ENCODE assay signal across 22 mouse cellular contexts in the genomic region with DNA sequence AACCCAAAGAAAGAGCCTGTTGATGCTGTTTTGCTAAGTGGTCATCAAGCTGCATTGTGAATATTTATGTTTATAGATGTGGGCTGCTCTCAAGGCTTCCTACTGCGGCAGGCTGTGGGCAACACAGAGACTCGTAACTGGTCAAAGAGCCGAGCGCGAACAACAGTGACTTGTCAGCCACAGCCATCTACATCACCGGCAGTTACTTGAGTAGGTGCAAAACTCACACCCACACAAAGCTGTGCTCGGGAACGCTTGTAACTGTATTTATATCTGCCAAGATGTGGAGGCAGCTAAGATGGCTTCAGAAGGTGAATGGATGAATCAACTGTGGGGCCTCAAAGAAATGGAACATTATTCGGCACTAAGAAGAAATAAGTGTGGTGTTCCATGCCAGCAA. TPM values are rescaled to one million over a fixed set of nuclear protein-coding genes. Genes with fewer than 3 reads are reported as not detected.
DNase-seq lines count a peak whose midpoint lies in the region; ATAC-seq and TF ChIP-seq lines count a peak whose summit lies in the region.
"Had no signal": no experiment of that assay in that cellular context is flagged by ENCODE, and none has a peak within 500 bp of the region (broad histone marks: within the 10 kb centered on the region; RNA-seq: fewer than 3 reads in every experiment).

No protein-coding gene starts in this region.

- H3K9me3 ChIP-seq in midbrain, embryonic 10.5 days (replicated peaks), result no peaks in the 10 kb centered on the region
- H3K9me3 ChIP-seq in midbrain, postnatal 0 days (ENCODE audit: low read length), result no peaks in the 10 kb centered on the region
- H3K9me3 ChIP-seq: midbrain, embryonic 12.5 days had no signal

- H3K27me3 ChIP-seq in midbrain, embryonic 10.5 days (ENCODE audit: low read depth, poor library complexity, severe bottlenecking), result no peaks in the 10 kb centered on the region
- no peaks in the 10 kb centered on the region for H3K27me3 ChIP-seq in midbrain, postnatal 0 days (ENCODE audit: insufficient read depth, low read length)
- H3K27me3 ChIP-seq: liver, embryonic 13.5 days; midbrain, embryonic 12.5 days had no signal

- 94% methylated on average over 9 of the region's 9 CpGs for WGBS in midbrain, embryonic 10.5 days
- 96% methylated on average over 9 of the region's 9 CpGs for WGBS in midbrain, postnatal 0 days

- H3K9ac ChIP-seq in midbrain, postnatal 0 days (replicated peaks; ENCODE audit: low read length, poor library complexity, severe bottlenecking), result no peak overlapping the region
- H3K9ac ChIP-seq: forebrain, postnatal 0 days; liver, embryonic 13.5 days; midbrain, embryonic 12.5 days had no signal

- TF ChIP-seq CTCF in midbrain, postnatal 0 days (IDR thresholded peaks at IDR 0.05), result no peak

- no peak for ATAC-seq in cerebellum, adult (ENCODE audit: insufficient number of reproducible peaks, low FRiP score, low TSS enrichment)
- ATAC-seq in frontal cortex, adult (ENCODE audit: low TSS enrichment), result peak; percentile 98
- no peak for ATAC-seq in midbrain, postnatal 0 days (ENCODE audit: low FRiP score)
- ATAC-seq: activated CD4-positive, CD25-positive, alpha-beta regulatory T cell, adult 4 months; forebrain, postnatal 0 days; intestine, postnatal 0 days had no signal

- H3K4me1 ChIP-seq in midbrain, embryonic 10.5 days, result peaks cover 23% of the 10 kb centered on the region
- H3K4me1 ChIP-seq in midbrain, postnatal 0 days (ENCODE audit: insufficient read depth, low read length), result no peaks in the 10 kb centered on the region
- H3K4me1 ChIP-seq: liver, embryonic 13.5 days had no signal

- intact Hi-C loops in heart, postnatal 10 days (cut with DNase I), result no loop called here

- 0 out of 2 replicates have a peak overlapping the region, but pooled peaks have one; percentile 9 for H3K27ac ChIP-seq in midbrain, embryonic 10.5 days (replicated peaks)
- H3K27ac ChIP-seq in midbrain, postnatal 0 days (ENCODE audit: low read depth, low read length), result no peak overlapping the region
- H3K27ac ChIP-seq: layer of hippocampus, adult 2 months; liver, embryonic 13.5 days; midbrain, embryonic 12.5 days had no signal

- no peak overlapping the region for H3K4me2 ChIP-seq in midbrain, postnatal 0 days (ENCODE audit: low read depth, low read length, poor library complexity, severe bottlenecking)
- H3K4me2 ChIP-seq: liver, embryonic 13.5 days; midbrain, embryonic 12.5 days had no signal

- no peak overlapping the region for H3K4me3 ChIP-seq in midbrain, embryonic 10.5 days
- H3K4me3 ChIP-seq in midbrain, postnatal 0 days (ENCODE audit: low read depth, low read length), result no peak overlapping the region
- H3K4me3 ChIP-seq: layer of hippocampus, adult 2 months; liver, embryonic 13.5 days; midbrain, embryonic 12.5 days had no signal

- H3K36me3 ChIP-seq in midbrain, embryonic 10.5 days, result no peaks in the 10 kb centered on the region
- no peaks in the 10 kb centered on the region for H3K36me3 ChIP-seq in midbrain, postnatal 0 days (ENCODE audit: insufficient read depth, low read length)
- H3K36me3 ChIP-seq: liver, embryonic 13.5 days; midbrain, embryonic 12.5 days had no signal

- peak; percentile 33 for DNase-seq in cerebellum, adult 11-12 months
- DNase-seq in frontal cortex, postnatal 25 days (ENCODE audit: low spot score in 2 of 2), result no peak
- DNase-seq in midbrain, embryonic 10.5 days (ENCODE audit: low spot score), result no peak
- DNase-seq in midbrain, postnatal 0 days (ENCODE audit: low spot score), result no peak
- no peak for DNase-seq in heart, postnatal 10 days
- DNase-seq: adrenal gland, adult 8-10 months; forebrain, postnatal 0 days; layer of hippocampus, postnatal 36 days; liver, embryonic 13.5 days; lung, adult 2 months; lung, postnatal 14 days; thymus, postnatal 25 days had no signal

RNA-seq across cellular contexts. Expression of a gene that starts 23.9 kb away (rescaled TPM):
- polyA plus RNA-seq in midbrain, embryonic 10.5 days (2016; fragmentation: Nextera tagmentation; extraction: Ambion mirVana), result 5.0 and 12.2 TPM in 2 replicates
- total RNA-seq in midbrain, postnatal 0 days (2014; rRNA removed), result 94.8 and 98.7 TPM in 2 replicates
- 82.6 and 91.5 TPM in 2 replicates for polyA plus RNA-seq in midbrain, postnatal 0 days (2015; fragmentation: Nextera tagmentation; extraction: Ambion mirVana)
- under 1 TPM; 0.43 to 0.67 TPM for total RNA-seq in heart, postnatal 10 days (2021)
- total RNA-seq: megakaryocyte progenitor cell, adult 5-6 weeks; monocyte, adult 5-6 weeks; neutrophil, adult 5-6 weeks had no signal
- polyA plus RNA-seq: spleen, adult 2 months had no signal

Comparison
In these comparisons a context has a peak if more than half of its experiments do, and no peak if none do; other contexts are left out.
1. RNA of a gene that starts 23.9 kb away (total RNA-seq): 94.8 to 98.7 TPM in midbrain, postnatal 0 days; 0.43 to 0.67 TPM in heart, postnatal 10 days; every median in the first group is over 10 times any median in the second.